Mouse (Mus musculus): Measurements from ENCODE around the gene Gpr146.
"Not testable (repeated sequence)": the region's sequence is repeated elsewhere in the genome, so short reads cannot be mapped to it uniquely, and the experiment has no call there.

The Gpr146 gene

DNA sequence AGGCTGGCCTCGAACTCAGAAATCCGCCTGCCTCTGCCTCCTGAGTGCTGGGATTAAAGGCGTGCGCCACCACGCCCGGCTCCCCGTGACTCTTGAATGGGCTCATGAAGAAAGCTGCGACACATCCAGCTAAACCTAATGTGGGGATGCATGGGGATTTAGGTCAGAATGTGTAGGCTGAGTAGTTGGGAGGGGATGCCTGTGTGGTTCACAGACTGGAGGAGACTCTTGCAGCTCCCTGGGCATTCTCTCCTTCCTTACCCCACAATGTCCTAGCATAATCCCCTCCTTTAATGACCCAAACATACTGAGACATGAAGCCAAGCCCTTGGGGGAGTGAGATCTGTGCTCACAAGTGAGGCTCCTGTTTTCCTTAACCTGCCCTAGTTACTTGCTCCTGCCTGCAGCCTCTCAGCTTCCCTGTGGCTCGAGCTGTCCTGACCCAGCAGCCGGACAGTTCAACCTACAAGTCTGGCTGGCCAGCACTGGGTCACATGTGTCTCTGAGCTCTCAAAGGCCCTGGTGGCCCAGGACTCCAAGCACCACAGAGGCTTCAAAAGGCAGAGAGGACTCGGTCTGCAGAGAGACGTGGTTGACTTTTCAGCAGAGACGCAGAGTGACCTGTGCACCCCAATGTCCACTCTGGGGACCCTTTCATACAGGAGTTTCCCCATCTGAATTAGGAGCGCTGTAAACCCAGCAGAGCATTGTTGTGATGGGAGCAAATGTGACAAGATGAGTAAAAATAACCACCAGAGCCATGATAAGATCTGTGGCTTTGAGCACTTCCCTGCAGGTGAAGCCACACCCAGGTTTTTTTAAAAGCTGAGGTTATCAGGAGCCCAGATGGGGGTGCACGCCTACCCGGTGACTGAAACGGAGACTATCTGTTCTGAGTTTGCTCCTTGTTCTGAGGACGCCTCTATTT, 4.4 kb downstream of the Gpr146 start:
- in situ Hi-C loops (cut with MboI) = no loop called here

DNA sequence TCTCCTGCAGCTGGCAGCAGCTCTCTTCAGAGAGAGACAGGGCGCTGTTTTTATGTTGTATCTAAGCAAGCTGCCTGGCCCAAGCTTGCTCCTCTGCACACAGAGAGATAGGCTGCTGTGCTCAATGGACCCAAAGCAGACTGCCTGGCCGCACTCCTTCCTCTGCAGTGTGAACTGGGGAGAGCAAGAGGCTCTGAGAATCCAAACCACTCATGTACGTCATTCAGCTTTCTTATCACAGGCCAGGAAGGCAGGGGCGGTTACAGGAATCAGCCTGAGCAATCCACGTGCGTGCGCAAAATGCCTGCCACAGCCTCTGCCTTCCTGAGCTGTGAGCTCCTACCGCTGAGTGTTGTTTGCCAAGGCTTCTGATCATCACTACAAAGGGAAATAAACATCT, 5.3 kb downstream of the Gpr146 start:
- in situ Hi-C loops (cut with MboI) = no loop called here

DNA sequence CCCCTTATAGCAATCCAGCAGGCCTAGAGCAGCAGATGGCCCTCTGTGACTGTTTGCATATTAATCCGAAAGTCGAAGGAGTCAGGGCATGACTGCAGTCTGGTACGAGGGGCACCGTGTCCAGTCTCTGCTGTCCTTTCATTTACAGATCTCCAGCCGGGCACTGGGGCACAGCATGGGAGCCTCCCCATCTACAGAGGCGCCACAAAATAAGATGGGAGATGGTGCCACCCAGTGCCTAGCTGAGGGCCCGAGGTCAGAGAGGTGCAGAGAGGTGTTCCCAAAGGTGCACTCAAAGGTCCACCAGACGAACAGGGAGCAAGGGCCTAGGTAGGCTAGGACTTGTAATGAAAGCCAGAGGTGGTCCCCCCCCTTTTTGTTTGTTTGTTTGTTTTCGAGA, 5.7 kb downstream of the Gpr146 start:
- in situ Hi-C loops (cut with MboI) = no loop called here

DNA sequence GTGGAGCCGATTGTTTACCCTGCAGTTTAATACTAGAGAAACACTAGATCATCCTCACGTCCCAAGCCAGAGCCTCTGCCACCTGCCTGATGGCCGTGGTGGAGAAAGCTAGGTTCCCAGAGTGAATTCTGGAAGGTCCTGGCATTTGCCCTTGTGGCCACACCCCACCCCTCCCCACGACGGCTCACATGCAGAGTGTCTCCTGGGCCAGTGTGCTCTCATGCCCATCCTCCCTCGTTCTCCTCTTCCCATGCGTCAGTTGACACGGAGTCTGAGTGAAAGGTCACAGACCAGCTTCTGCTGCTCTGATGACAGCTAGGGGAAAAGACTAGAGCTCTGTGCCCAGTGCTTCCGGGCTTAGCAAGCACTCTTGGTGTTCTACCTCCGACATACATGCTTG, 7.0 kb downstream of the Gpr146 start:
- in situ Hi-C loops (cut with MboI) = no loop called here

DNA sequence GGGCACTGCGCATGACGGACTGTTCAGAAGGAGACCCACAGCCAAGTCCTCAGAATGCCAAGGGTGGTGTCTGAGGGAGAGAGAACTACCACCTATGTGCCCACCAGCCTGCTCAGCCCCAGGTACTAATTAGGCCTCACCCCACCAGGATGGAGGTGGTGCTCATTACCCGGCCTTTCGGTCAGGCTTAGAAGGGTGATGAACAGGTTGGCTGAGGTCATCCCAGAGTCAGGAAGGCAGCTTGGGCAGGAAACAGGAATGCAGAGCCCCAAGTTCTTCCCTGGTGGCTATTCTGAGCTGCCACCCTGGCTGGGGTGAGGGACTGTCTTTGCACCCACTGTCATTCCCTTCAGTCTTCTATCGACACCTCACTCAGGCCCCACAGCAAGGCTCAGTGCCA, 8.6 kb downstream of the Gpr146 start:
- in situ Hi-C loops (cut with MboI) = no loop called here

DNA sequence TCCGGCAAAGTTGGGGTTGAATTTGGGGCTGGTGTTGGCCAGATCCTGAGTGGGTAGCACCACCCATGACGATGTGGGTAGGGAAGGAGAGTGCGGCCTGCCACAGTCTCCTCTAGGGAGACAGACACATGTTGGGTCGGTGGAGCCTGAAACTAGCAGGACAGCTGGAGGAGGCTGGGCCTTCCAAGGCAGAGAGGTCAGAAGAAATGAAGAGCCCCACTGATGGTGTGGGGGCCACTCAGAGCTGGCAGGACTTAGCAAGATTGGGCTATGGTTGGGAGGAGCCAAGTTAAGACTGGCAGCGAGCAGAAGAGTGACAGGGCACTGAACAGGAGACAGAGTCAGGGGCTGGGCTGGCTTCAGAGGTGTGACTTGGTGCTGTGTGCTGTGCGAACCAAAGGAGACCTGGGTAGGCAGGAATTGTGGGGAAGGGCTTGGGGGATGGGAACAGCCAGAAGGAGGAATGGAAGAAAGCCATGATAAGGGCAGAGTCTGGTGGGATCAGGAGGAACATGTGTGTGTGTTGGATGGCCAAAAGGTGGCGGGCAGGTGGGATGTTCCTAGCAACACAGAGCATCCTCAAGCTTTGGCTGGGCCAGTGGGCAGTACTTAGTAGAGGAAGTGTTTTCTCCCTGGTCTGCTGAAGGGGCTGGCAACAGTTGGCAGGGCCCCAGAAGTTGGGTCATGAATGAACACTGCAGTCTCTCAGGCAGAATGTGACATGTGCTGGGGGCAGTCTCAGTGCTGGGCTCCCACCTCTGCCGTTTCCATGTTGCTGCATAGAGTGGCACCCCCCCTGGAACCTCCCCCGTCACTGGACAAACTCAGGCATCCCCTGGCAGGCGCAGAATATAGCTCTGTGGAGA, 10.1 kb downstream of the Gpr146 start:
- in situ Hi-C loops (cut with MboI) = no loop called here

DNA sequence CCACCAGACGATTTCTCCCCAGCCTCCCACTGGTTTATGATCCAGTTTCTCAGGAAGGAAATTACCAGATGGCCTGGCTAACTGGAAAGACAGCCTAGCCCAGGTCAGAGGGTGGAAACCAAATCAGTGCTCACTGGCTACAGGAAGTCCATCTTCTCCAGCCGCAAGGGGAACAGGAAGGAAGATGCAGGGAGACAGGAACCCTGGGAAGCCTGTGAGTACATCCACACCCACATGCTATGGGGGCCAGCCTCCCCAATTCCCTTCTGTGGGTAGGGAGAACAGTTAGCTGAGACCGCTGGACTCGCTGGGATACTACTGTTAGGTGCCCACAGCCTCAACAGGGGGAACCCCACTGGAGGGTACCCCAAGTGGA, 10.7 kb downstream of the Gpr146 start:
- in situ Hi-C loops (cut with MboI) = no loop called here

DNA sequence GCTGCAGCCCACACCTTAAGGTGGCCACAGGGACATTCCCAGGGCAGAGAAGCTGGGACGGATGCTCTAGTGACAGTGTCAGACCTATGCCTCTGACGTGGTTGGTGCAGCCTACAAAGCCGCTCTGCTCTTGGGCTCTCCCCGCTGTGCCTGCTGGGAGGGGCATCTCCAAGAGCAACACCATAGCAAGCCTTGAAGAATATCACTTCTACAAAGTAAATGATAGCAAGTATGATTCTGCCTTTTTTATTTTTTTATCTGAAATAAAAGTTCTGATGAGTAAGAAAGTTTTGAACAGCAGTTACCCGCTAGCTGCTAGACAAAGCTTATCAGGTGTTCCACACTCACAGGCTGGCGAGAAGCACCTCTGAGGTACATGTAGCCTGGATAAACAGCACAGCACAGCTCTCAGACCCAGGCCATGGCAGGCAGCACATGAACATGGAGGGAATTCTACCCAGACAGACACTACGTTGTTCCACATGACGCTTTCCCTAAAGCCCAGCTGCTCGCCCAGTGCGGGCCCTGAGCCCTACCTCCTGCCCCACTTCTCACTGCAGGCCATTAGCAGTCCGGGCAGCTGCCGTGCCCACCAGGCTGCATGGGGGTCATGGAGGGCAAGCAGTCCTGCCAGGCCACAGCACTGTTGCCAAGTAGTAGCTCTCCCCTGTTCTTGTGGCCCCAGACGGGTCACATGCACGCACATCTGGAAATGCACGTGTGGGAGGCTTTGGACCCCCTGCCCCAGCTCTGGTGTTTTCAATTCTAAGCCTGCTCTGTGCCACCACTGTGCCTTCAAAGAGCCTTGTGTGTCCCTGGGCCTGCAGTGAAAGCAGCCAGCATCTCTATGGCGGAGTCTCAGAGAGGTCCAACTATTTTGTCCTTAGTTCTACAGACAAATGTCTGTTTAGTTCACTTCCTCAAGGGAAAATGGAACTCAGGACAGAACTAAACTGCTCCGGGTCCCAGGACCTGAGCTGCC, 11.5 kb downstream of the Gpr146 start:
- in situ Hi-C loops (cut with MboI) = no loop called here

DNA sequence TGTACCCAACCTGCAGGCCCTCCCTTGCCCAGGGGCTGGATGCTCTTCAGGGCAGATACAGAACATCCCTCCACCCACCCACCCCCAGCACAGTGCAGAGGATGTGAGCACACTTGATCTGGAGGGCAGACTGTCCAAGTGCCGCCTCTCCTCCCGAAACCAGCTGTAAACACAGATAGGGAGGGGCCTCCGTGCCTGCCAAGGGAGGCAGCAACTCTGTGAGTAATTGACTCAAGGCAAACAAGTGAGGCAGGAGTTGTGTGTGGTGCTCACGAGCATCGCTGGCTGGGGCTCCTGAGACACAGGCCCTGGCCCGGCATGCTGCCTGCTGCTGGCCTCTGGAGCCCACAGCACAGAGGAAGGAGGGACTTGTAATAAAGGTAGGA, 12.2 kb downstream of the Gpr146 start:
- in situ Hi-C loops (cut with MboI) = no loop called here

DNA sequence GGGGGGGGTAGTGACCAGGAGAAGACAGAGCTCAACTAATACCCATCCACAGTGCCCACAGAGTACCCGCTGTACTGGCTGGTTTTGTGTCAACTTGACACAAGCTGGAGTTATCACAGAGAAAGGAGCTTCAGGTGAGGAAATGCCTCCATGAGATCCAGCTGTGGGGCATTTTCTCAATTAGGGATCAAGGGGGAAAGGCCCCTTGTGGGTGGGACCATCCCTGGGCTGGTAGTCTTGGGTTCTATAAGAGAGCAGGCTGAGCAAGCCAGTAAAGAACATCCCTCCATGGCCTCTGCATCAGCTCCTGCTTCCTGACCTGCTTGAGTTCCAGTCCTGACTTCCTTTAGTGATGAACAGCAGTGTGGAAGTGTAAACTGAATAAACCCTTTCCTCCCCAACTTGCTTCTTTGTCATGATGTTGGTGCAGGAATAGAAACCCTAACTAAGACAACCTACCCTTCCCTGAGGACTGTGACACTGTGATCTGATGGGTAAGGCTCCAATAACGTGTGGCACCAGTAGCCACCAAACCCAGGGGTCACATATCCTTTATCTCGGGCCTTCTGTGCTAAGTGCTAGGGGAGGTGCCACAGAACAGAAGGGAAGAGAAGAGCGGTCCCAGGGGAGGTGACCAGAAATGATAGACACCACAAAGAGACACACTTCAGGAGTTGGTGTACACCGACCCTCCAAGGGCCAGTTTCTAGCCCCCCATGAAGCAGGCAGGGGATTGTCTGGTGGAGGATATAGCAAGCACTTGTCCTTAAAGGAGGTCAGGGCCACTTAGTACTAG, 13.0 kb downstream of the Gpr146 start:
- in situ Hi-C loops (cut with MboI) = not testable (repeated sequence)

DNA sequence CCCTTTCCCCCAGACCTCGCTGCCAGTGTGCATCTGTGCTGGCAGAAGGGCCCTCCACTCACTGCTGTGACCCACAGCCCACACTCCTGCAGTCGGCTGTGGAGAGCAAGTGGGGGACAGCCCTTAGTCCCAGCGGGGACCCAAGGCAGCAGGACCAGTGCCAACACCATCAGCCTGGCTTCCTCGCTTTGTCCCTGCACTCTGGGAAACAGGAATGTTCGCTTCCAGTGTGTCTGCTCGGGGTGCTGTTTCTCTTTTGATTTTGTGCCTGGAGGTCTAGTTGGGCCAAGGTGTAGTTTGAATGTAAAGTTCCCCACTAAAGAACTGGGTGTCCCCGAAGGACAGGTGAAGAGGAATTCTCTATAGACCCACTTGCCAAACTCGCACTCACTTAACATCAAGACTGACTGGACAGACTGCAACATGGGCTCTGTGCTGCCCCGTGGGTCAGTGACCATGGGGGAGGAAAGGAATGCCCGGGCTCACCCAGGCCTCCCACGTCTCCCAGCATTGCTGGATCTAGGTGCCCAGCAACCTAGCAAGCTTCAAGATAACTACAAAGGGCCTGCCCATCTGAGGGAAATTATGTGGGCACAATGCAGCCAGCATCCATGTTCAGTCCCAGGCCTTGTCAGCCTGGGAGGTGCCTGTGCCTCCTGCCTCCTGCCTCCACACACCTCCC, 14.0 kb downstream of the Gpr146 start:
- in situ Hi-C loops (cut with MboI) = no loop called here

DNA sequence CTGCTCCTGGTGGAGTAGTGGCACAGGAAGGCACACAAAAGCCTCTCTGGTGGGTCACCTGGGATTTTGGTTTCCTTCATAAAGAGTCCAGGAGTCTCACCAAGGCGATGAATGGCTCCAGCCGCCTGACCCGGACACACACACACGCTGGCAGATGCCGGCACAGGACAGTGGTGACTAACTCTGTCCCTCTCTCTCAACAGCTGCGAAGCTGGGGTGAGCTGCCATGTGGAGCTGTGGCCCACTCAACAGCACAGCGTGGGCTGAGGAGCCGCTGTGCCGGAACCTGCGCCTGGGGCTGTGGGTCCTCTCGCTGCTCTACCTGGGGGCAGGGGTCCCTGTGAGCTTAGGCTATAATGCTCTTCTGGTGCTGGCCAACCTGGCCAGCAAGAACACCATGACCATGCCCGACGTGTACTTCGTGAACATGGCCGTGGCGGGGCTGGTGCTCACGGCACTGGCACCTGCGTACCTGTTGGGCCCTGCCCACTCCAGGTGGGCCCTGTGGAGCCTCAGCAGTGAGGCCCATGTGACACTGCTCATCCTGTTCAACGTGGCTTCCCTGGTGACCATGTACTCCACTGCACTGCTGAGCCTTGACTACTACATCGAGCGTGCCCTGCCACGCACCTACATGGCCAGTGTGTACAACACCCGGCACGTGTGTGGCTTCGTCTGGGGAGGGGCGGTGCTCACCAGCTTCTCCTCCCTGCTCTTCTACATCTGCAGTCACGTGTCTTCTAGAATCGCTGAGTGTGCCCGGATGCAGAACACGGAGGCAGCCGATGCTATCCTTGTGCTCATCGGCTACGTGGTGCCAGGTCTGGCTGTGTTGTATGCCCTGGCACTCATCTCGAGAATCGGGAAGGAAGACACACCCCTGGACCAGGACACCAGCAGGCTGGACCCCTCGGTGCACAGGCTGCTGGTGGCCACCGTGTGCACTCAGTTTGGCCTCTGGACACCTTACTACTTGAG, 15.0 kb downstream of the Gpr146 start:
- in situ Hi-C loops (cut with MboI) = no loop called here

DNA sequence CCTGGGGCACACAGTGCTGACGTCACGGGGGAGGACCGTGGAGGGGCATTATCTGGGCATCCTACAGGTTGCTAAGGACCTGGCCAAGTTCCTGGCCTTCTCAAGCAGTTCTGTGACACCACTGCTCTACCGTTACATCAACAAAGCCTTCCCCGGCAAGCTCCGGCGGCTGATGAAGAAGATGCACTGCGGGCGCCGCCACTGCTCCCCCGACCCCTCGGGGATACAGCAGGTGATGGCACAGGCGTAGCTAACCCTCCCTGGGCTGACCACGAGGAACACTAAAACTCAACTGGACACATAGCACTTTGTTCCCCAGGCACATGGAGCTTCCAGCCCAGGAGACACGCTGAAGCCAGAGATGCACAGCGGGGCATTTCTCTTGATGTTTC, 15.7 kb downstream of the Gpr146 start:
- in situ Hi-C loops (cut with MboI) = no loop called here

DNA sequence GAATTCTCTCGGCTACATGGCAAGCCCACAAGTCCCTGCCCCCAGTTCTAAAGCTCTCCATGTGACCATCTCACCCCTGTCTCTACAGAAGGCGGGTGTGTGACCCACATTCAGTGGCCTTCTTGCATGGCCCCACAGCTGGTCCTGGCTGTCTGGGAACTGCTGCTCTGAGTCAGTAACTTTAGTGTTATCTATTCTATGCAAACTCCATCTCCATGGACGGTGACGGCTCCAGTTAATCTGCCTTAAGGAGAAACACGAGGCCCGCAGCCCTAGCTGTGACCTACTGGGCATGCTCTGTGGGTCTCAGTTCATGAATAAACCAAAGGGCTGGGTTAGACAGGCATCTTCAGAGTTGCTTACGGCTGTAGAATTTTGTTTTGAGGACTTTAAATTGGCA, 16.9 kb downstream of the Gpr146 start:
- in situ Hi-C loops (cut with MboI) = no loop called here

DNA sequence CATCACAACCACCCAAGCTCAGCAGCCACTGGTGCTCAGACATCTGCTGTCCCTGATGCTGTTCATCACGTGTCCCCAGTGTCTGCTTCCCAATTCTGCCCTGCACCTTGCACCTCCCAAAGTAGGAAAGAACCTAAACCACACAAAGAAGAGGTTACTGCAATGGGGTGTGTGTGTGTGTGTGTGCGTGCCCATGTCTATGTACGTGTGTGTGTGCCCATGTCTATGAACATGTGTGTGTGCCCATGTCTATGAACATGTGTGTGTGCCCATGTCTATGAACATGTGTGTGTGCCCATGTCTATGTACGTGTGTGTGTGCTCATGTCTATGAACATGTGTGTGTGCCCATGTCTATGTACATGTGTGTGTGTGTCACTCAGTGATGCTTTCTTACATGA, 18.0 kb downstream of the Gpr146 start:
- in situ Hi-C loops (cut with MboI) = no loop called here

DNA sequence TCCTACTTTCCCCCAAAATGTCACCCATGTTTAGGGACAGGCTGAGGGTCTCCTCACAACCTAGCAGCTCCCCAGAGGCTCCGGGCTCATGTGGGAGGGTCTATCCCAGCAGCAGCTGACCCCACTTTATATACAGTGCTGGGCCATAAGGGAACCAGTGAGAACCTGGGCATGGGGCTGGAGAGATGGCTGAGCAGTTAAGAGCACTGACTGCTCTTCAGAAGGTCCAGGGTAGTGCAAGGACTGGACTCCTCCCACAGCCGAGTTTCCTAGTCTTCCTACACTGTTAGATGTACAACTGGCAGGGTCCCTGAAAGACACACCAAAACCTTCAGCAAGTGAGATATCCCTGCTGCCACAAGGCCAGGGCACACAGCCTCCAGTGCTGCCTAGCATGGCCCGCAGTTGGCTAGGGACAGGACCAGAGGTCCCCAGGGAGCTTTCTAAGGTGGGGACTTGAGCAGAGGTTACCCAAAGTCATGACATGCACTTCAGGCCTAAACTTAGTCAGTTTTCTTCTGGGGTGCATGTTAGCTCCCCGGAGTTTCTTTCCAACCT, 19.9 kb downstream of the Gpr146 start:
- in situ Hi-C loops (cut with MboI) = no loop called here

DNA sequence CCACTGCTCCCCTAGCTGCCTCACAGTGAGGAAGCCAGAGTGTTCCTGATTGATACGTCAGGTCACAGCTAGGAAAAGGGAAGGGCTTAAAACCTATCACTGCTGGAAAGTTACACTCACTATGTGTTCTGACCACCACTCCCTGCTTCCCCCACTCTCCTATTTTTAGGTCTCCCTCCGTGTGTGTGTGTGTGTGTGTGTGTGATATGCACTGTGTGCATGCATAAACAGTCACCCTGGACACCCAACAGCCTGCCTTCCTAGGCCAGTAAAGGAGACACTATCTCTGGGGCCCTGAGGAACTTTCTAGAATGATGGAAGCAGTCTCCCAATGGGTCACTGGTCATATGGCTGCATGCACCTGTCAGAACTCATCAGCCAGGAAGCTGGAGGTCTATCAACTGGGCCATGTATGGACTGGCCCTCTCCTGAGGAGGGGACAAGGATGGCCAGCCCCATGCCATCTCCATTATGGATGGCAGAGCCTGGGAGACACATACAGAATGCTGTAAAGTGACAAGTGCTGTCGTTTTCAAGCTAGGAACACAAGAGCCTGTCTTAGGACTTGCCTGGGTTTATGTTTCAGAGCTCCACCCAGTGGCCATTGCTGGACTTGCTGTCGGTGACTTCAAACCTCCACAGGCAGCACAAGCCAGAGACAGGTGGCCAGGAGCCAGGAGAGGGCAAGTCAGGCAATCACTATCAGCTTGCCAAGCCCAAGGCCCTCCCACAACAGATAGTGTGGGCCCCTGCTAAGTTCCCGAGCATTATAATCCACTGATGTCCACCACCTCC, 20.7 kb downstream of the Gpr146 start:
- in situ Hi-C loops (cut with MboI) = no loop called here

DNA sequence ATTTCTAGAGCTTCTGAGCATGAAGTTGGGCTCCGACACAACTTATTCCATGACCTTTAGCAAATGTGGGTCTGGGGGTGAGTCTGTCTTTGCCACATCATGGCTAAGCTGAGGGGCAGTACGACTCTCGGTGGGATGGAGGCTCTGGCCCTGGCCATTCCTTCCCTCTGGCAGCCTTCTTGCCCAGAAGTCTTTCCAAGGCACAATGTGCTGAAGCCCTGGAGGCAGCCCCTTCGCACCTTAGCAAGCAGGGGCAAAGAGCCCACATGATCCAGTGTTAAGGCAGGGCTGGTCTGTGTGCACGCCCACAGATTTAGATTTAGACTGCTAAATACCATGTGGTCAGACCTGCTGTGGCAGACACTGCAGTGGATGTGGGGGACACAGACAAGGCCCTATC, 21.3 kb downstream of the Gpr146 start:
- in situ Hi-C loops (cut with MboI) = no loop called here

All from mature B cell (primary cell).